Mouse (Mus musculus): ENCODE results near the gene 2310030G06Rik.

- no peak for TF ChIP-seq CTCF (IDR thresholded peaks at IDR 0.05; ENCODE audit: control insufficient read depth, insufficient read depth, low read length)
- no peak for TF ChIP-seq POLR2A (IDR thresholded peaks at IDR 0.05; ENCODE audit: borderline replicate concordance, control insufficient read depth, low read depth, low read length)
Observed at GRCm38 (mm10) chr9:50742261-50742660, 4.1 kb downstream of the 2310030G06Rik start.
